Mouse (Mus musculus) liver, embryonic 12.5 days (tissue): ENCODE data around the gene Rhot2. TPM values are rescaled to one million over a fixed set of nuclear protein-coding genes. Genes with fewer than 3 reads are reported as not detected.

Experiments used
- ATAC-seq: fragments of 200-750 bp; cut with Nextera tagmentation; 2 replicates; pipeline ENCODE4 v1.8.0; 2017; ENCODE audit warnings: moderate number of reproducible peaks, mild to moderate bottlenecking, moderate library complexity
- H3K27ac ChIP-seq: fragments of 300-500 bp; sonication (generic); 2 replicates; pipeline ENCODE4 v1.5.1; 2016; ENCODE audit warnings: mild to moderate bottlenecking
- H3K27me3 ChIP-seq: fragments of 300-500 bp; sonication (generic); replicated peaks from 2 replicates; pipeline ENCODE4 v1.6.1; 2016; ENCODE audit warnings: mild to moderate bottlenecking, moderate library complexity
- H3K36me3 ChIP-seq: fragments of 300-500 bp; sonication (generic); 2 replicates; pipeline ENCODE4 v1.6.1; 2016; ENCODE audit warnings: mild to moderate bottlenecking, moderate library complexity
- H3K4me1 ChIP-seq: fragments of 300-500 bp; sonication (generic); 2 replicates; pipeline ENCODE4 v1.6.1; 2016
- H3K4me2 ChIP-seq: fragments of 300-500 bp; sonication (generic); 2 replicates; pipeline ENCODE4 v1.6.1; 2016; ENCODE audit warnings: mild to moderate bottlenecking, moderate library complexity
- H3K4me3 ChIP-seq: fragments of 300-500 bp; sonication (generic); 2 replicates; pipeline ENCODE4 v1.5.1; 2016; ENCODE audit warnings: mild to moderate bottlenecking, moderate library complexity
- H3K9ac ChIP-seq: fragments of 300-500 bp; sonication (generic); 2 replicates; pipeline ENCODE4 v1.6.1; 2016; ENCODE audit warnings: mild to moderate bottlenecking, moderate library complexity
- H3K9me3 ChIP-seq: fragments of 300-500 bp; sonication (generic); replicated peaks from 2 replicates; pipeline ENCODE4 v1.6.1; 2016; ENCODE audit warnings: mild to moderate bottlenecking, moderate library complexity
- WGBS: fragments of 180-500 bp; shearing (Covaris S2); methylation state at CpG from one replicate; pipeline ENCODE4 v1.1.7; 2016; ENCODE audit not compliant: insufficient replicate concordance; 5-methylcytosine and 5-hydroxymethylcytosine counted together
- microRNA-seq: library from miRNA; unstranded; fragments of <30 nt; microRNA quantifications from one replicate; pipeline ENCODE4, GENCODE M21; 2017
- polyA plus RNA-seq: library from polyadenylated mRNA; unstranded; fragments of >200 nt; fragmentation: Nextera tagmentation; extraction: Ambion mirVana; gene quantifications from 2 replicates; pipeline ENCODE4 v1.2.1, GENCODE M21; 2016

Rhot2 gene
- polyA plus RNA-seq, 1 experiment from 2014 or later = 17.4 TPM

DNA sequence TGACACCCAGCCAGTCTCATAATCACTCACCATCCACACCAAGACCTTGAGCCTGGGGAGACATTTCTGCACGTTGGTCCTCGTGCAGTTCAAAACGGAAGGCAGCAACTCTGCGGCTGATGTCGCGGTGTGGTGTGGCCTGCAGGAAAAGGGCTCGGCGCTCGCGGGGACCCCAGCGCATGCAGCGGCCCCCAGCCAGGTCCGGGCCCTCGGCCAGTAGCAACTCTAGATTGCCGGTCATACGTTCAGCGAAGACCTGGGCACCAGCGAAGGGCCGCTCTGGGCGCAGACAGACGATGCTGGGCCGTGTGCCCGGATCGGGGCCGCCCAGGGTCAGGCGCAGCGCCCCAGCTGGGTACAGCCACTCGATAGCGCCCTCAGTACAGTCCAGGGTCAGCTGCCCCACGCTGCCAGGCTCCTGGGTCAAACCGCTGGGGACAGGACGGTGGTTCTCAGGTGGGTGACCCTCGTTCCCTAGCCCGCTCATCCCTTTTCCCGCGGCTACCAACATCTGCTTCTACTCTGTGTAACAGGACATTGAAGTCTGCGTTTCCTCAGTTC is 48.4 kb downstream of the Rhot2 start:
- H3K27ac ChIP-seq = 0 out of 2 replicates have a peak overlapping the region, but pooled peaks have one; percentile 68
- H3K9me3 ChIP-seq = no peaks in the 10 kb centered on the region
- H3K27me3 ChIP-seq = peaks cover 2% of the 10 kb centered on the region
- WGBS = 3% methylated on average over 37 of the region's 37 CpGs
- H3K4me3 ChIP-seq = peak overlapping the region; percentile 80
- peak overlapping the region; percentile 95 for H3K4me2 ChIP-seq
- H3K4me1 ChIP-seq = peaks cover 54% of the 10 kb centered on the region
- H3K9ac ChIP-seq = peak overlapping the region; percentile 77
- ATAC-seq = peak; percentile 9; the same call in 1 of the 2 replicates
- H3K36me3 ChIP-seq = peaks cover 13% of the 10 kb centered on the region

DNA sequence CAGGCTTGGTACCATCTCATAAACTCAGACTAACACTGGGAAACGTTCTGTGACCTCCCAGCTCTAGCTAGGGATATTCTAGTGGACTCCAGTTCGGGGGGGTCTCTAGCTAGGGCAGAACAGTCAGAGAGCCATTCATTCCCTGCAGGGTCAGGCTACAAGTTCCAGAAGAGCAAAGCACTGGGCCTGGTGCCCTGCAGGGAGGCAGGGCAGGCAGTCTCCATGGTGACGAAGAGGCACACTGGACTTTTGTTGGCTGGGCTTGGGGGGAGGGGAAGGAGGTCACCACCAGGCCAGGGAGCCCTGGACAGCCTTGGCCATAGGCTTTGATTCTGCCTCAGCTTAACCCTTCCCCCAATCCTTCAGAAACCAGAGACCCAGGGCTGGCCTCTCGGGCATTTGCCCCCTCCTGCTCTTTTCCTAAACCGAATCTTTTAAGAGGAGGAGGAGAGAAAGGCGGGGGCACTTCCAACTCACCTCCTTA is 49.0 kb downstream of the Rhot2 start, which contains the start of gene AC134908.4:
Gene AC134908.4, minus strand, starts transcription at position 51 of the 484 bp plus-strand sequence.
- H3K4me1 ChIP-seq = peaks cover 60% of the 10 kb centered on the region
- no peaks in the 10 kb centered on the region for H3K27me3 ChIP-seq
- peak within 1 kb of the TSS; percentile 80 for H3K4me3 ChIP-seq
- WGBS = 39% methylated on average over 6 of the region's 6 CpGs
- ATAC-seq = no peak
- H3K4me2 ChIP-seq = peak within 1 kb of the TSS; percentile 95
- no peaks in the 10 kb centered on the region for H3K9me3 ChIP-seq
- peaks cover 15% of the 10 kb centered on the region for H3K36me3 ChIP-seq
- H3K9ac ChIP-seq = peak within 1 kb of the TSS; percentile 77
- 0 out of 2 replicates have a peak within 1 kb of the TSS, but pooled peaks have one; percentile 68 for H3K27ac ChIP-seq

DNA sequence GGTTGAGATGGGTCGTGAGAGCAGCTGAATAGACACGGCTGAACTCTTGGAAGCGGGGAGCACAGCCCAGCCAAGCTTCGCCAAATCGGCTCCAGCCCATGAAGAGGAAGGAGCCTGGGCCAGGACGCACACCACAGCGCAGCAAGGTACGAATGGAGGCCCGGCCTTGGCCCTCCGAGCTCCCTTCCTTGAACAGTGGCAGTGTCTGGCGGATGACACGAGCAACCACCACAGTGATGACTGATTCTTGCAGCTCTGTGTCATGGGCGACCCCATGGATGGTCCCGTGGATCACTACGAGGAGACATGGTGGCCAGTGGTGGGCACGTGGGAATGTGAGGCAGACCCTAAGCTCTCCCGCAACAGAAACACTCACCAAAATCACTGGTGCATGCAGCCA is 49.7 kb downstream of the Rhot2 start:
- H3K9ac ChIP-seq = no peak overlapping the region
- WGBS = 83% methylated on average over 17 of the region's 17 CpGs
- no peak for ATAC-seq
- H3K36me3 ChIP-seq = peaks cover 19% of the 10 kb centered on the region
- H3K9me3 ChIP-seq = no peaks in the 10 kb centered on the region
- peaks cover 63% of the 10 kb centered on the region for H3K4me1 ChIP-seq
- no peaks in the 10 kb centered on the region for H3K27me3 ChIP-seq
- no peak overlapping the region for H3K4me3 ChIP-seq
- peak overlapping the region; percentile 95; the same call in 1 of the 2 replicates for H3K4me2 ChIP-seq
- no peak overlapping the region for H3K27ac ChIP-seq

DNA sequence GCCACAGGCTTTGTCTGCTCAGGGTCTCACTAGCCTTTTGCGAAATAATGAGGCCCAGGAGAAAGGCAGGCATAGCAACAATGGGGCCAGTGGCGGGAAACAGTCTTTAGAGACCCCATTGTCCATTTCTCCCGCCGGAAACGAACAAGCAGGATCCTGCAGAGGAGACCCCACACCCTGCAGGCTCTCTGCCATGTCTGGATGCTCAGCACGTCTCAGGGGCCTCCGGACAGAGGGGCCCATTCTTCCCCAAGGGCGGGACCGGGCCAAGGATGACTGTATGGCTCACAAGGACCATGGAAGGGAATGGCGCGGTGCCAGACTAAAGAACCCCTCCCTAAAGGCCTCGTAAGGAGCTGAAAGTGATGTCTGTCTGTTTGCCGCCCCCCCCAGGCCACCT is 50.5 kb downstream of the Rhot2 start:
- 77% methylated on average over 13 of the region's 13 CpGs for WGBS
- no peaks in the 10 kb centered on the region for H3K27me3 ChIP-seq
- no peak for ATAC-seq
- no peak overlapping the region for H3K4me2 ChIP-seq
- H3K4me3 ChIP-seq = no peak overlapping the region
- no peaks in the 10 kb centered on the region for H3K9me3 ChIP-seq
- no peak overlapping the region for H3K9ac ChIP-seq
- H3K36me3 ChIP-seq = peaks cover 27% of the 10 kb centered on the region
- no peak overlapping the region for H3K27ac ChIP-seq
- H3K4me1 ChIP-seq = peaks cover 63% of the 10 kb centered on the region

DNA sequence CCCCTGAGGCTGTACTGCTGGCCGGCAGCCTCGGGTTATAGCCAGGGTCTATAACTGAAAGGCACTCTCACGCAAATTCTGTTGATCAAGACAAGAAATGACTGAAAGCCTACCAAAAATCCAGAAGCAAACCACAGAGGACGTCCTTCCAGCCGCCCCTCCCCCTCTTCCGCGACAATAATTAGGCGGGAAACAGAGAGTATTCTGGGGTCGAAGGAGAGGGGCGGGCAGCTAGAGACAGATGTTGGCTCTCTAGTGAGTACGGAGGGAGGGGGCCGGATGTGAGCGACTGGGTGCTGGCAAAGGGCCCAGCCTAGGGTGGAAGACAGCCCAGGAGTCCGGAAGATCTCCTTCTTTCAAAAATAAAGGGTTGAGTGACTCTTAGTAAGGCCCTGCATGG is 52.0 kb downstream of the Rhot2 start, which contains the start of gene Fam173a:
Gene Fam173a, minus strand, starts transcription at position 287 of the 400 bp plus-strand sequence.
- ATAC-seq = peak; percentile 48
- peak within 1 kb of the TSS; percentile 79 for H3K9ac ChIP-seq
- no peaks in the 10 kb centered on the region for H3K9me3 ChIP-seq
- no peaks in the 10 kb centered on the region for H3K27me3 ChIP-seq
- WGBS = under 1% methylated on average over 14 of the region's 14 CpGs
- peaks cover 41% of the 10 kb centered on the region for H3K36me3 ChIP-seq
- peak within 1 kb of the TSS; percentile 93 for H3K27ac ChIP-seq
- peaks cover 62% of the 10 kb centered on the region for H3K4me1 ChIP-seq
- H3K4me3 ChIP-seq = peak within 1 kb of the TSS; percentile 81
- H3K4me2 ChIP-seq = peak within 1 kb of the TSS; percentile 80

DNA sequence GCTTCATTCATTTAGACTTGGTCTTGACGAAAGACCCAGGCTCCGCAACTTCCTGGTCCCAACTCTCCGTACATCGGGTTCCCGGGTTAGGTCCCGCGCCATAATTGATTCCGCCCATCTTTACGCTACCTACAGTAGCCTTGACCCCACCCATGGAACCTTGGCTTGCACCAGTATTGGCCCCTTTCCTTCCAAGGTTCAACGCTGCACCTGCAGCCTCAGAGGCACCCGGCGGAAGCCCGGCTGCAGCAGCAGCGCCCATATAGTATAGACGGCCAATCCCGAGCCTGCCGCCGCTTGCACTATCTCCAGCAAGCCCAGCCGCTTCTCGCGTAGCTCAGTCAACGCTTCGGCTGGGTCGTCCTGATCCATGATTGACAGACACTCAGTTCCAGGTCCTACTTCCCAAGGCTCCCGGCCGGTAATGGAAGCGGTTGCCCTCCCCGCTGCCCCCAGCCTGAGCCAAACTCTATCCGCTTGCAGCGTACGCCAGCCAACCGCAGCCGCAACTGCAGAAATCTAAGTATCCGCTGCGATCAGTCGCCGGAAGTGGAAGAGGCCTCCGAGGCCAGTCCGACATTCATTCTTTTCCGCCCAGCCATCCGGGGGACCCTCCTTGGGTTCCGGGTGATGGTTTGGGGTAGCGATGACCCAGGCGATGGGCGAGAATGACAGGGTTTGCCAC is 52.7 kb downstream of the Rhot2 start:
- H3K4me1 ChIP-seq = peaks cover 56% of the 10 kb centered on the region
- peak overlapping the region; percentile 79 for H3K9ac ChIP-seq
- WGBS = under 1% methylated on average over 45 of the region's 45 CpGs
- no peaks in the 10 kb centered on the region for H3K27me3 ChIP-seq
- H3K36me3 ChIP-seq = peaks cover 44% of the 10 kb centered on the region
- H3K4me3 ChIP-seq = peak overlapping the region; percentile 81
- peak overlapping the region; percentile 93 for H3K27ac ChIP-seq
- H3K9me3 ChIP-seq = no peaks in the 10 kb centered on the region
- ATAC-seq = peak; percentile 72
- H3K4me2 ChIP-seq = peak overlapping the region; percentile 80

DNA sequence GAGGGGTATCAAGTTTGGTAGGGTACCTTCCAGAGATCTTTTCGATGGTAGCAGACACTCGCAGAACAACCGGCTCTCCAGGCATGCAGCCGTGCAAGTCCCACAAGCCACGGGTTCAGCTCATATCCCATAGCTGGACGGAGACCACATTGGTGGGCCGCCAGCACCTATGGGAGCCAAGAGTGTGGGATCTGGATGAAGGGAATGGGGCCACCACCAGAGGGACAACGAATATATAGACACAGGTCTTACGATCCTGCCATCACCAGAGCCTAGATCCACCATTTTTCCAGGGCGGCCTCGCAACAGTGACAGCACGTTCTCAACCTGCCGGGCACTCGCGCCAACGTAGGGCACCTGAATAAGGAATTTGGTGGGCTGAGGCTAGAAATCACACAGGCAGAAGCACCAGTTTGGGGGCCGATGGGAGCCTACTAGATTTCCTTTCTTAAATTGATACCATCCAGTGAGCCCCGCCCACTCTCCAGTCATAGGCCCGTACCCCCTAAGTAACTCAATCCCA is 53.3 kb downstream of the Rhot2 start:
- peaks cover 53% of the 10 kb centered on the region for H3K4me1 ChIP-seq
- peaks cover 44% of the 10 kb centered on the region for H3K36me3 ChIP-seq
- no peaks in the 10 kb centered on the region for H3K9me3 ChIP-seq
- peak overlapping the region; percentile 93 for H3K27ac ChIP-seq
- peak overlapping the region; percentile 80 for H3K4me2 ChIP-seq
- H3K9ac ChIP-seq = peak overlapping the region; percentile 79
- 29% methylated on average over 19 of the region's 19 CpGs for WGBS
- H3K4me3 ChIP-seq = peak overlapping the region; percentile 81
- ATAC-seq = peak; percentile 24
- no peaks in the 10 kb centered on the region for H3K27me3 ChIP-seq

Small RNAs within 50 kb of the gene (microRNA-seq; reads per million reads assigned to microRNA genes)
- not detected for gene Mir3082

Other genes starting within 250 kb of the Rhot2 start
- gene Gng13, start 127.7 kb downstream of the Rhot2 start, polyA plus RNA-seq = 1.2 and 1.4 TPM in 2 replicates
- gene Chtf18, start 117.4 kb downstream of the Rhot2 start, polyA plus RNA-seq = 33.3 and 37.6 TPM in 2 replicates
- gene Rpusd1, start 117.2 kb downstream of the Rhot2 start, polyA plus RNA-seq = 8.8 and 10.3 TPM in 2 replicates
- not detected in 2 replicates for gene Mslnl, start 108.8 kb downstream of the Rhot2 start, polyA plus RNA-seq
- gene Msln, start 90.5 kb downstream of the Rhot2 start, polyA plus RNA-seq = 0.26 and 0.30 TPM in 2 replicates
- gene Narfl, start 71.1 kb downstream of the Rhot2 start, polyA plus RNA-seq = 18.9 and 19.3 TPM in 2 replicates
- 11.4 and 11.9 TPM in 2 replicates for gene Haghl, start 59.2 kb downstream of the Rhot2 start, polyA plus RNA-seq
- 0.17 TPM in 1 of 2 replicates, not detected in the other for gene Ccdc78, start 58.3 kb downstream of the Rhot2 start, polyA plus RNA-seq
- 59.8 and 68.1 TPM in 2 replicates for gene Fam173a, start 52.0 kb downstream of the Rhot2 start, polyA plus RNA-seq
- not detected in 2 replicates for gene AC134908.4, start 49.2 kb downstream of the Rhot2 start, polyA plus RNA-seq
- gene Metrn, start 47.7 kb downstream of the Rhot2 start, polyA plus RNA-seq = 29.1 and 31.7 TPM in 2 replicates
- gene Fbxl16, start 35.8 kb downstream of the Rhot2 start, polyA plus RNA-seq = 0.18 and 0.33 TPM in 2 replicates
- 17.7 and 18.7 TPM in 2 replicates for gene Wdr24, start 21.2 kb downstream of the Rhot2 start, polyA plus RNA-seq
- 26.6 and 26.8 TPM in 2 replicates for gene Jmjd8, start 16.0 kb downstream of the Rhot2 start, polyA plus RNA-seq
- 150 and 156 TPM in 2 replicates for gene Stub1, start 11.4 kb downstream of the Rhot2 start, polyA plus RNA-seq
- 0.80 and 0.89 TPM in 2 replicates for gene Rhbdl1, start 7.6 kb downstream of the Rhot2 start, polyA plus RNA-seq
- 0.43 and 0.64 TPM in 2 replicates for gene Gm20683, start 3.1 kb downstream of the Rhot2 start, polyA plus RNA-seq
- gene Wdr90, start 16.6 kb upstream of the Rhot2 start, polyA plus RNA-seq = 19.5 and 19.6 TPM in 2 replicates
- 68.0 and 70.3 TPM in 2 replicates for gene Mcrip2, start 23.9 kb upstream of the Rhot2 start, polyA plus RNA-seq
- gene Mettl26, start 30.2 kb upstream of the Rhot2 start, polyA plus RNA-seq = 52.3 and 53.5 TPM in 2 replicates
- 0.83 and 0.91 TPM in 2 replicates for gene Wfikkn1, start 36.0 kb upstream of the Rhot2 start, polyA plus RNA-seq
- 9.9 and 11.8 TPM in 2 replicates for gene Rab40c, start 74.9 kb upstream of the Rhot2 start, polyA plus RNA-seq
- gene Pigq, start 100.1 kb upstream of the Rhot2 start, polyA plus RNA-seq = 161 and 171 TPM in 2 replicates
- gene Nhlrc4, start 100.1 kb upstream of the Rhot2 start, polyA plus RNA-seq = 5.0 and 7.3 TPM in 2 replicates
- 0.36 and 0.49 TPM in 2 replicates for gene A930017K11Rik, start 107.7 kb upstream of the Rhot2 start, polyA plus RNA-seq
- 20.4 and 21.3 TPM in 2 replicates for gene Capn15, start 140.9 kb upstream of the Rhot2 start, polyA plus RNA-seq
- 4.2 and 4.3 TPM in 2 replicates for gene Rab11fip3, start 224.7 kb upstream of the Rhot2 start, polyA plus RNA-seq
- gene Decr2, start 245.5 kb upstream of the Rhot2 start, polyA plus RNA-seq = 12.0 and 13.2 TPM in 2 replicates